Mouse (Mus musculus): ENCODE measurements at regions not wholly inside any gene's neighbourhood (a gene's known extent, or its start where the extent isn't known, plus 50 kb on each side); places are given as distances from the start of the nearest gene placed in this dataset.

- no peak for DNase-seq
These were observed 54.5 kb upstream of the Meis1 start for GRCm38 (mm10) chr11:19073265-19073664.

DNA sequence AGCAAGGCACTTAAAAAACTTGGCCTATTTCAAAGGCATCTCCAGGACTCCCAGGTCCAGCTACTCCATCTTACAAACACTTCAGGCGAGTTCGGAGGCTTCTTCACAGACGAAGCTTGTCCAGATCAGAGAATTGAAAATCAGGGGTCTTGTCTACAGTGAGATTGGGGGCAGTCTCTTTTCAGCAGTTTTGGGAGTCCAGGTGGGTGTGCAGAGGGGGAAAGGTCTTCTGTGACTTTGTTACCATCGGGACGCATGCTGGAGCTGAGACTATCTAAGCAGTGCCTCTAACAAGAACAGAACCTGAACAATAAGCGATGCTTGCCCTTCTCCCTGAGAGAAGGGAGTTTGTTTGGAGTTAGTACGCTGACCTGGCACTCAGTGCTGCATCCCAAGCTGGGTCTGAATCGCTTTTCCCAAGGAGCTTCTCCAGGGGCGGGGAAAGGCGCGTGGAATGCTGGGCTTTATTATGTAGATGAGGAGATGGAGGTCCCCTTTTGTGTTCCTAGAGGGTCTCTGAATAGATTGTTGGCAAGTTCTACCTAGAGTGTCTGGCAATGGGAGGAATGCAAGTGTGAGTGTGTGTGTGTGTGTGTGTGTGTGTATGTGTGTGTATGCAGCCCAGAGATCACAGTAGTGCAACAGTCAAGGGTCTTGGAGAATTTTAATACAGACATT, 55.2 kb upstream of the Meis1 start:
- DNase-seq, result no peak

DNA sequence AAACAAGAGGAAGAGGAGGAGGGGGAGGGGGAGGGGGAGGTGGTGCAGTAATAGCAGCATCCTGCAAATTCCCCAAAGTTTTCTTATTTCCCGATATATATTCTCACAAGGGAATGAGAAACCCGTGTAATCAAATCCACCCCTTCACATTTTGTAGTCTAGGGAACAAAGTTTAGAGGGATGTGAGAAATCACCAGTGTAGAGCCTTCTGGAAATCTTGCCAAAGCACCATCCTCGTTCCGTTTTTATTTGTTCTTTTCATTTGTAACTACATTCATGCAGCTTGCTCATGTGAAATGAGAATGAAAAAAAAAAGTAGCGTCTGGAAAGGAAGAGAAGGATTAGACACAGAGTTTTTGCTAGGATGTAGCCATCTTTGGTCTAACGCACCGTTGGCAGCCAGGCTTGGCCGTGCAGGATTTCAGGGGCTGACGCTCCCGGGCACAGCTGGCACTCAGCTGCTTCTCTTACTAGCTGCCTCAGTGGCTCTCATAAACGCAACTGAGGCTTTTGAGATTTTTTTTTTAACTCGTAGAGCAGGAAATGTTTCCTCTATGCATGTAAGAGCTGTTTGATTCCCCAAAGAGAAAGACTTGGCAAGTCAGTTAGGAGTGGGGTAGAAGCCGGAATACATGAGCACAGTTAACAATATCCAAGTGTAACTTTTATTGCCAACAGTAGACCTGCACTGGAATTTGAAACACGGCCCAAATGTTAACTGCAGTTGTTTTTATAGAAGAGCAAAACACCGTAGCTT, 72.5 kb upstream of the Meis1 start:
- no peak for DNase-seq

- no peak for DNase-seq
These were observed 74.4 kb upstream of the Meis1 start for GRCm38 (mm10) chr11:19092967-19093745.

GRCm38 (mm10) chr11:19093749-19094148, 75.0 kb upstream of the Meis1 start:
- DNase-seq, result no peak

DNA sequence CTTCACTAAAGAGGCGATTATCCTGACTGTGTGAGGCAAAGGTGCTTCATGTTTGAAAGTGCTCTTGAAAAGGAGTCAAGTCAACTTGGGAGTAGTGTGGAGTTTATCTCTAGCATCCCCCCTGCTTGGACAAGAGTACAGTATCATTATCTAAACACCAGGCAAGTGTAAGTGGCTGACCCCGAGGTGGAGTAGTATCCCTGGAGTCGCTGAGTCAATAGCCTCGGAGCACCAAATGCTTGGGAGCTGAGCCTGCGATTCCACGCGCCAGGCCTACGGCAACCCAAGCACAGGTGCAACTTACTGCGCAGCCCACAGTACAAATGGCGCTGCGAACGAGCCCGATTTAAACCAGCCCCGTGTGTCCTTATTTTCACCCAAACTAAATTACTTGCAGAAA, 75.4 kb upstream of the Meis1 start:
- no peak for DNase-seq

GRCm38 (mm10) chr11:19102981-19103568, 84.3 kb upstream of the Meis1 start:
- DNase-seq, result no peak

GRCm38 (mm10) chr11:19107180-19107579, 88.4 kb upstream of the Meis1 start:
- DNase-seq, result no peak

DNA sequence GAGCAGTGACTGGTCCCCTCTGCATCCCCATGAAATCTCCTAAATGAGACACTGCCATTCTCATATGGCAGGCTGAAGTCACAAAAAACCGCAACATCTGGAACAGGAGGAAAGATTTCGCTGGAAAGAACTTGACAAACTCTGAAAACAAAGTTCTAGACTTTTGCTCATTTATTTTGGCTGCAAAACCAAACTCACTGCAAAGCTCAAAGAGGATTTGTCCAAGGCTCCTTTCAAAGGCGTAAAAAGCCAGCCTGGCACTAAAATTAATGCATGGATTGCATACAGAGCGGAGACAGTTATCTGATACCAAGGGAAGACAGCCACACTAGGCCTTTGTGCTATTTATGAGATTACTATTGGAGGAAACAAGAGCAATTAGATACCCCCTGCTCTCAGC, 90.3 kb upstream of the Meis1 start:
- DNase-seq, result no peak

DNA sequence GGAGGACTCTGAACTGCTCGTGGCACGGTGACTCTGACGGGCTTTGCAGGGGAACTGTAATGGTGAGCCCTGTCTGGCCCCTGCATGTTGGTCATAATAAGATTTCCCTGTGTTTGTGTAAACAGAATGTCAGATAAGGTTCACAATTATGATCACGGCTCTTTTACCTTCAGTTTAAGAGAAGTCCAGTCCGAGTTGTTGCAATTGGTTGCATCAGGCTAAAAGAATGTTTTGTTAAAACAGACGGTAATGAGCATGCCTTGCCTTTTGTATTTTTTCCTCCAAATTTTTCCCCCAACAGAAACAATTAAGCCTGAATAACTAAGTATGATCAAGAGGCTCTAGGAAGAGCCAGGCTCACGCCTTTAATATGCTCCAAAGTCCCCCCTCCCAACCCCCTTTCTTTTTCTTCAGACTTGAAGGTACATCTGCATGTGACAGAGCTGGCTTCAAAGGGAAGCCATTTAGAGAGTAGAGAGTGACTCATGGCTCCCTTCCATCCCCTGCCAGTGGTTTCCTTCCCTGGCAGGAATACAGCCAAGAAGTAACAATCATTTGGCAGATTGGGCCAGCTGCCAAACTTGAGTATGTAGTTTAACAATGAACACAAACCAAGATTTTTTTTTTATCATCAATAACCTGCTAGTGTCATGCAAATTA, 93.3 kb upstream of the Meis1 start:
- no peak for DNase-seq

GRCm38 (mm10) chr11:19117121-19117520, 98.3 kb upstream of the Meis1 start:
- no peak for DNase-seq

DNA sequence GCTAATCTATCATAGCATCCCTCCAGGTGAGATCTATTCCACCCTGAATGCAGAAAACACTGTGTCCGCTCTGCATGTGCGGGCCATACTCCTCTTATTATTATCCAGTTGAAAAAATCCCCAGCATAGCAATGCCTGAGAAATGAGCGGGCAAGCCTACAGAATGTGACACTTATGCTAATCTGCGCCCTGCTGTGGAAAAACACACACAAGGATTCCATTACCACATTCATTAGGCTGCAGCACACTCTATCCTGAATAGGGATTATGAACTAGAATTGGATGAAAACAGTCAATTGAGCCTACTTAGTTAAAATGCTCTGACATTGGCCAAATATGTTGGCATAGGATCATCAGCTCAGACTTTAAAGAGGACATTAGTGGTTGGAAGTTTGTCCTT, 99.5 kb upstream of the Meis1 start:
- DNase-seq, result no peak

- DNase-seq, result no peak
These were observed 101.4 kb upstream of the Meis1 start for GRCm38 (mm10) chr11:19119927-19120827.

DNA sequence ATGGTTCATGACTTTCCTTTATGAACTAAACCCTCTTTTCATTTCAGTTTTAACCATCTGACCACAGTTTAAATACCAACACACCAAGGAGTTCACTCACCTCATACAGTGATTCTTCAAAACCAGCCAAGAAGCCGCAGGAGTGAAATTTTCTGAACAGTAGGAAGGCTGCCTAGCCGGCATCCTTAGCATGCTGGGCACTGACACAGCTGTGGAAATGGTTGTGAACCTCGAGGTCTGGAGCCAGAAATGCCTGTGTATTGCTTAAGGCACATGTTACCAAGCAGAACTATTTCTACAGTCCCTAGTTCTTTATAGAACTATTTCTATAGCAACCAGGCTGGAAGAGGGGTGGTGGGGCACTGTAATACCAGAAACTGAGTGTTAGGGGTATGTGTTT, 102.1 kb upstream of the Meis1 start:
- no peak for DNase-seq

GRCm38 (mm10) chr11:19135375-19136050, 116.7 kb upstream of the Meis1 start:
- DNase-seq, result no peak

DNA sequence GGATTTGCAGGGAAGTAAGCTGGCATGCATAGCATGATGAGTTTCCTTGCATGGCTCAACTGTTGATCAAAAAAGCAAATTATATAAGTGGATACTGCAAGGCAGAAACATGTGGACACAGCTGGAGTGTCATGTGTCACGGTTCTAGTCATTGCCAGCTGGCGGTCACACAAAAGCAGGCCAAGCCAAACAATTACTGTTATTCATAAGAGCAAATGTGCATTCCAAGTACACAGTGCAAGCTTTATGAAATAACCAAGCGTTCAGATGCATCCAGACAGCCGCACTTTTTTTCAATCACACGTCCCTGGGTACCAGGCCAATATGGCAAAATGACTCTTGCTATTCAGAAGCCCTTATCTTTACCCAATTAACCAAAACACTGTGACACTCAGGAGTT, 119.6 kb upstream of the Meis1 start:
- DNase-seq, result no peak

DNA sequence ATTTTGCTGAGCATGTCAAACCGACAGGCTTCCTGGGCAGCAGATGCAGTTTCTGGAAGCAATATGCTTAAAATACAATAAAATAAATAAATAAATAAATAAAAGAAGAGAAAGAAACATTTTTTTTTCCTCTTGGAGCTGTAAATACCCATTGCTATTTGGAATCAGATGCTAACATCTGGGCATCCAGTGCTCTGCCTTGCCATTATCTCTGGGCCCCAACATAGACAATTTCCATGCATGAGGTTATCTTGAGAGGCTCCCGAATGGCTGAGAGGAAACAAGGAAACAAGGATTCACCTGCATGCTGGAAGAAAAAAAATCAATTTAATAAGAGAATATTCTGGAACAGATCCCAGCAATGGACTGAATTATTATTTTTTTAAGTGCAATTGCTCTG, 120.0 kb upstream of the Meis1 start:
- no peak for DNase-seq

GRCm38 (mm10) chr11:19143267-19144000, 124.6 kb upstream of the Meis1 start:
- DNase-seq, result no peak

- no peak for DNase-seq
These were observed 125.7 kb upstream of the Meis1 start for GRCm38 (mm10) chr11:19144506-19144905.

GRCm38 (mm10) chr11:19145263-19145662, 126.5 kb upstream of the Meis1 start:
- DNase-seq, result no peak

Data from thymus, adult 18-20 months (tissue).